Mouse (Mus musculus): ENCODE results near the gene Ascc1.
A peak's percentile ranks its signal among the peaks of the same experiment; 100 is the strongest.

- peak; percentile 65 for TF ChIP-seq CTCF (IDR thresholded peaks at IDR 0.05; ENCODE audit: low read depth)
- no peak for TF ChIP-seq EP300 (IDR thresholded peaks at IDR 0.05; ENCODE audit: low read depth)
Observed at GRCm38 (mm10) chr10:60005264-60005663, 2.7 kb downstream of the Ascc1 start.

All from liver, embryonic 14.5 days (tissue).